Mouse (Mus musculus): Measurements from ENCODE around the gene Grm7. TPM values are rescaled to one million over a fixed set of nuclear protein-coding genes. Genes with fewer than 3 reads are reported as not detected.

Grm7 gene
- 1.1 and 1.4 TPM in 2 replicates for polyA plus RNA-seq (2015; fragmentation: Nextera tagmentation; extraction: Ambion mirVana)

DNA sequence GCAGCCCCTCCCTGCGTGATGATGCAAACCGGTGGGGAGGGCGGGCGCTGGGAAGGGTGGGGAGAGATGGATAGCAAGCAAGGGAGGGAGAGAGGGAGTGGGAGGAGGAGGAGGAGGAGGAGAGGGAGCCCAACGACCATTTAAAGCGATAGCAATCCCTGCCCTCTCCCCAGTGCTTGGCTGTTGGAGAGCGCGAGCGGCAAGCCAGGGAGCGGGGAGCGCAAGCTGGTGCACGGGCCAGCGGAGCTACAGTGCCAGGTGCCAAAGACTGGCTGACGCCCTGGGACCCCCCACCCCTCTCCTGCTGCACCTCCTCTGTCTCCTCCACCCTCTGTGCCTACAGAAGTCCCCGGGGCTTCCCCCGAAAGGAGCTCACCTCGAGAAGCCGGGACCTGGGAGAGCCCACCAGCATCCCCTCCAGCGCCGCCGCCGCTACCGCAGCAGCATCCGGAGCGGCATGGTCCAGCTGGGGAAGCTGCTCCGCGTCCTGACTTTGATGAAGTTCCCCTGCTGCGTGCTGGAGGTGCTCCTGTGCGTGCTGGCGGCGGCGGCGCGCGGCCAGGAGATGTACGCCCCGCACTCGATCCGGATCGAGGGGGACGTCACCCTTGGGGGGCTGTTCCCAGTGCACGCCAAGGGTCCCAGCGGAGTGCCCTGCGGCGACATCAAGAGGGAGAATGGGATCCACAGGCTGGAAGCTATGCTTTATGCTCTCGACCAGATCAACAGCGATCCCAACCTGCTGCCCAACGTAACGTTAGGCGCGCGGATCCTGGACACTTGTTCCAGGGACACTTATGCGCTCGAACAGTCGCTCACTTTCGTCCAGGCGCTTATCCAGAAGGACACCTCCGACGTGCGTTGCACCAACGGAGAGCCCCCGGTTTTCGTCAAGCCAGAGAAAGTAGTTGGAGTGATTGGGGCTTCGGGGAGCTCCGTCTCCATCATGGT is at the start of gene Grm7:
Gene Grm7 (plus strand): TSS at position 171 of the 951 bp plus-strand sequence.

